Comparison of ENCODE assay signal across 11 mouse cellular contexts in the genomic region with DNA sequence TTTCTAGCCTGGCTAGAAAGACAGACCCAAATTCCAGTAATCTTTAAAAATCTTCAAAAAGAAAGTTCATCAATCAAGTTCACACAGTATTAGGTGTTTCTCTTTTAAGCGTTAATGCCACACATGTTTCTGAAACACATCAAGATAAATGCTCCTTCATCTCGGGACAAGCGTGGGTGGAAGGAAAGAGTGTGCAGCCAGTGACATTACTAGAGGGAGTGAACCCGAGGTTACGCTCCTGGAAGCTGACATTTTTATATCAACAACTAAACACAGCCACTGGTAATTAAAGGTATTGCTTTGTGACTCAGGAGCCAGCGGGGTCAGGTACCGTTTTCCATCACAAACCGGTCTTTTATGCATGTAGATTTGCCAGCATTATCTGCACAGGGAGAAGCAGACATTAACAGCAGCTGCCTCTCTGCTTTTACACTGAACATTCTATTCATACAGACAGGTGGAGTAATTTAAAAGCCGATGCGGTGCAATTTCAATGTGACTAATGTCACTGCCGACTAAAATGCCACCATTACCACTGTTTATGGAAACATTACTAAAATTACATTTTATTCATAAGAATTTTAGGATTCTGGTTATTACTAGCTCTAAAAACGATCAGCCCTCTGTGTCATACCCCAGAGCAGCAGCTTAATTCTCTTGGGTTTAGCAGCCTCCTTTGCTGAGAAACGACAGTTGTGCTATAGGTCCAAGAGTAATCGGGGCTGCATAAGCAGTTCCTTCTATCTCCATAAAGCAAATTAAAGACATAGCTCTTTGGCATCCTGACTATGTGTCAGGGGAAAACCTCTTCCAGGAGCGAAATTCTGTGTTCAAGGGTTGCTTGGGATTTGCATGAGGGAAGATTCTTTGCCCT.
DNase-seq lines count a peak whose midpoint lies in the region; ATAC-seq lines count a peak whose summit lies in the region.
"Had no signal": no experiment of that assay in that cellular context is flagged by ENCODE, and none has a peak within 500 bp of the region (broad histone marks: within the 10 kb centered on the region; RNA-seq: fewer than 3 reads in every experiment).

No protein-coding gene starts in this region.

- no peaks in the 10 kb centered on the region for H3K27me3 ChIP-seq in forebrain, embryonic 12.5 days
- peaks cover 36% of the 10 kb centered on the region for H3K27me3 ChIP-seq in forebrain, embryonic 10.5 days (ENCODE audit: poor library complexity, severe bottlenecking)
- no peaks in the 10 kb centered on the region for H3K27me3 ChIP-seq in midbrain, embryonic 13.5 days
- no peaks in the 10 kb centered on the region for H3K27me3 ChIP-seq in midbrain, embryonic 10.5 days (ENCODE audit: low read depth, poor library complexity, severe bottlenecking)
- peaks cover 86% of the 10 kb centered on the region for H3K27me3 ChIP-seq in limb, embryonic 13.5 days
- H3K27me3 ChIP-seq in liver, embryonic 12.5 days (replicated peaks), result no peaks in the 10 kb centered on the region
- H3K27me3 ChIP-seq: embryonic facial prominence, embryonic 13.5 days had no signal

- peak; percentile 34; the same call in 1 of the 2 replicates for ATAC-seq in forebrain, embryonic 12.5 days (ENCODE audit: low FRiP score)
- no peak; the same call in 1 of the 2 replicates for ATAC-seq in midbrain, embryonic 13.5 days
- no peak for ATAC-seq in limb, embryonic 13.5 days (ENCODE audit: low FRiP score, low read depth)
- no peak for ATAC-seq in liver, embryonic 12.5 days

- no peak overlapping the region for H3K4me2 ChIP-seq in forebrain, embryonic 12.5 days
- H3K4me2 ChIP-seq in midbrain, embryonic 13.5 days (replicated peaks), result peak overlapping the region; percentile 12
- peak overlapping the region; percentile 7; the same call in 1 of the 2 replicates for H3K4me2 ChIP-seq in limb, embryonic 13.5 days (replicated peaks)
- no peak overlapping the region for H3K4me2 ChIP-seq in liver, embryonic 12.5 days
- H3K4me2 ChIP-seq: embryonic facial prominence, embryonic 13.5 days had no signal

- H3K36me3 ChIP-seq in forebrain, embryonic 12.5 days (replicated peaks), result no peaks in the 10 kb centered on the region
- H3K36me3 ChIP-seq in forebrain, embryonic 10.5 days (replicated peaks), result 0 out of 2 replicates have a peak, but pooled peaks cover 3% of the 10 kb centered on the region
- no peaks in the 10 kb centered on the region for H3K36me3 ChIP-seq in midbrain, embryonic 13.5 days
- no peaks in the 10 kb centered on the region for H3K36me3 ChIP-seq in midbrain, embryonic 10.5 days
- H3K36me3 ChIP-seq in limb, embryonic 13.5 days, result no peaks in the 10 kb centered on the region
- H3K36me3 ChIP-seq in liver, embryonic 12.5 days, result no peaks in the 10 kb centered on the region
- H3K36me3 ChIP-seq: embryonic facial prominence, embryonic 13.5 days had no signal

- no peak overlapping the region for H3K4me3 ChIP-seq in forebrain, embryonic 12.5 days (replicated peaks)
- no peak overlapping the region for H3K4me3 ChIP-seq in forebrain, embryonic 10.5 days
- H3K4me3 ChIP-seq in midbrain, embryonic 13.5 days (replicated peaks), result no peak overlapping the region
- no peak overlapping the region for H3K4me3 ChIP-seq in midbrain, embryonic 10.5 days
- H3K4me3 ChIP-seq in limb, embryonic 13.5 days, result no peak overlapping the region
- H3K4me3 ChIP-seq in liver, embryonic 12.5 days, result no peak overlapping the region
- H3K4me3 ChIP-seq: embryonic facial prominence, embryonic 13.5 days had no signal

- peaks cover 47% of the 10 kb centered on the region for H3K4me1 ChIP-seq in forebrain, embryonic 12.5 days
- H3K4me1 ChIP-seq in forebrain, embryonic 10.5 days, result peaks cover 56% of the 10 kb centered on the region
- peaks cover 47% of the 10 kb centered on the region for H3K4me1 ChIP-seq in midbrain, embryonic 13.5 days (replicated peaks)
- H3K4me1 ChIP-seq in midbrain, embryonic 10.5 days, result peaks cover 45% of the 10 kb centered on the region
- H3K4me1 ChIP-seq in limb, embryonic 13.5 days, result peaks cover 15% of the 10 kb centered on the region
- H3K4me1 ChIP-seq in liver, embryonic 12.5 days, result peaks cover 14% of the 10 kb centered on the region; the same call in 1 of the 2 replicates

- DNase-seq in forebrain, embryonic 10.5 days (ENCODE audit: extremely low spot score, low spot score), result no peak
- no peak for DNase-seq in midbrain, embryonic 10.5 days (ENCODE audit: low spot score)
- no peak for DNase-seq in right cerebral cortex, postnatal 14 days
- no peak for DNase-seq in natural killer cell, adult 2 months (ENCODE audit: low spot score in 2 of 2)

- H3K9me3 ChIP-seq in forebrain, embryonic 12.5 days, result no peaks in the 10 kb centered on the region
- no peaks in the 10 kb centered on the region for H3K9me3 ChIP-seq in forebrain, embryonic 10.5 days
- H3K9me3 ChIP-seq in midbrain, embryonic 13.5 days, result no peaks in the 10 kb centered on the region
- no peaks in the 10 kb centered on the region for H3K9me3 ChIP-seq in midbrain, embryonic 10.5 days (replicated peaks)
- H3K9me3 ChIP-seq in limb, embryonic 13.5 days, result no peaks in the 10 kb centered on the region
- H3K9me3 ChIP-seq in liver, embryonic 12.5 days (replicated peaks), result no peaks in the 10 kb centered on the region
- H3K9me3 ChIP-seq: embryonic facial prominence, embryonic 13.5 days had no signal

- WGBS in forebrain, embryonic 12.5 days, result 52% methylated on average over 15 of the region's 15 CpGs
- 78% methylated on average over 15 of the region's 15 CpGs for WGBS in forebrain, embryonic 10.5 days
- WGBS in midbrain, embryonic 13.5 days, result 50% methylated on average over 15 of the region's 15 CpGs
- 83% methylated on average over 15 of the region's 15 CpGs for WGBS in midbrain, embryonic 10.5 days
- WGBS in limb, embryonic 13.5 days, result 15% methylated on average over 15 of the region's 15 CpGs
- WGBS in liver, embryonic 12.5 days (ENCODE audit: insufficient replicate concordance), result 63% methylated on average over 15 of the region's 15 CpGs

- H3K9ac ChIP-seq in forebrain, embryonic 12.5 days, result no peak overlapping the region
- 0 out of 2 replicates have a peak overlapping the region, but pooled peaks have one; percentile 23 for H3K9ac ChIP-seq in midbrain, embryonic 13.5 days (replicated peaks)
- H3K9ac ChIP-seq in limb, embryonic 13.5 days, result no peak overlapping the region
- no peak overlapping the region for H3K9ac ChIP-seq in liver, embryonic 12.5 days
- H3K9ac ChIP-seq: embryonic facial prominence, embryonic 13.5 days; liver, embryonic 14.5 days had no signal

- H3K27ac ChIP-seq in forebrain, embryonic 12.5 days, result peak overlapping the region; percentile 3; the same call in 1 of the 2 replicates
- no peak overlapping the region for H3K27ac ChIP-seq in forebrain, embryonic 10.5 days
- 0 out of 2 replicates have a peak overlapping the region, but pooled peaks have one; percentile 31 for H3K27ac ChIP-seq in midbrain, embryonic 13.5 days
- no peak overlapping the region for H3K27ac ChIP-seq in midbrain, embryonic 10.5 days (replicated peaks)
- no peak overlapping the region for H3K27ac ChIP-seq in limb, embryonic 13.5 days
- no peak overlapping the region for H3K27ac ChIP-seq in liver, embryonic 12.5 days
- H3K27ac ChIP-seq: embryonic facial prominence, embryonic 13.5 days; liver, embryonic 14.5 days; macrophage had no signal

Comparison
In these comparisons a context has a peak if more than half of its experiments do, and no peak if none do; other contexts are left out.
1. H3K27ac ChIP-seq: peak in forebrain, embryonic 12.5 days (single experiment) and midbrain, embryonic 13.5 days (single experiment); none in forebrain, embryonic 10.5 days (single experiment), midbrain, embryonic 10.5 days (single experiment), limb, embryonic 13.5 days (single experiment) and liver, embryonic 12.5 days (single experiment).
2. H3K4me2 ChIP-seq: peak in midbrain, embryonic 13.5 days (single experiment) and limb, embryonic 13.5 days (single experiment); none in forebrain, embryonic 12.5 days (single experiment) and liver, embryonic 12.5 days (single experiment).